Mouse (Mus musculus): ENCODE measurements around the gene Phrf1.

Gene Phrf1

DNA sequence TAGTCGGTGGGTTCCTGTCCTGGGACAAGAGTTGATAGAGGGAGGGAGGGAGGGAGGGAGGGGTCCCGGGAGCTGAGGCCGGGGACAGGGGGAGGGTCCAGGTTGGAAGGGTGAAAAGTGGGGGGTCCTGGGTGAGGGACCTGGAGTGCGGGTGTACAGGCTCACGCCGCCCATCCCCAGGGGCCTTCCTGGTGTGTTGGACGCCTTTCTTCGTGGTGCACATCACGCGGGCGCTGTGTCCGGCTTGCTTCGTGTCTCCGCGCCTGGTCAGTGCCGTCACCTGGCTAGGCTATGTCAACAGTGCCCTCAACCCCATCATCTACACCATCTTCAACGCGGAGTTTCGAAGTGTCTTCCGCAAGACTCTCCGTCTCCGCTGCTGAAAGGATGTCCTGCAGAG, 65.9 kb downstream of the Phrf1 start:
- DNase-seq: no peak

- no peak for DNase-seq
Measured at GRCm38 (mm10) chr7:141297926-141298650, 69.5 kb downstream of the Phrf1 start.

DNA sequence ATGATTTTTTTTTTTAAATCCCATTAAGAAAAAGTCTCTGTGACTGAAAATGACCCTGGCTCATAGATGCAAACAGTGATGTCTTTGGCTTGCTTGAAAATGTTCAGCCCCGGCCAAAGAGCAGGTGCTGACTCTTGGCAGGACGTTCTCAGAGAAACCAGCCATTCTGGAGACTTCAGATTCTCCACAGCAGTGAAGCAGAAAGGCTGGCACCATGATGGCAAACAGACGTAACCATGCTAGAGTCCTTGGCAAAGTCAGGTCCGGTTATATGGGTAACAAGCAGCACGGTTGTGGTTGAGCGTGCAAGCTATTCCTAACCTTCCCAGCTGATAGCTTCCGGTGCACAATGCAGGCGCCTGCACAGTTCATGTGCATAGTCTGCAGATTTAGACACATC, 70.6 kb downstream of the Phrf1 start:
- no peak for DNase-seq

- no peak for DNase-seq
Measured at GRCm38 (mm10) chr7:141301386-141301785, 72.8 kb downstream of the Phrf1 start.

GRCm38 (mm10) chr7:141302702-141303268, 74.2 kb downstream of the Phrf1 start:
- peak in 1 of 2 experiments; percentile 13 for DNase-seq

DNA sequence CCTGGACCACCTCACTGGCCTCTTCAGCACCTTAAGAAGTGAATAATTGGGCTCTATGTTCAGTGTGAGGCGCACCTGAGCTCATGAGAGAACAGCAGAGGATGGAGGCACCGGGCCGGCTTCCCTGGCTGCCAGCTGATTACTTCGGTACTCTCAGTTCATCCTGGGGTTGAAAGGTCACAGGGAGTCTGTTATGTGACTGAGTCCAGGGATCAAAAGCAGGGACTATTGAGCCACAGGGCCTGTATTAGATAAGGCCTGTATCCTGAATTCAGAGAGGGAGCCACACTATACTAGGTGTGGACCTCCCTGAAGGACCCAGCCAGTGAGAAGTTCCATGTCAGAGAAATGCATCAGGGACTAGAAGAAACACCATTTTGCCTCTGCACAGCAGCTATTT, 76.0 kb downstream of the Phrf1 start:
- no peak for DNase-seq

Measured in spleen, adult 18-20 months (tissue).